Mouse (Mus musculus): ENCODE results near the gene Slc41a2. TPM values are rescaled to one million over a fixed set of nuclear protein-coding genes. Genes with fewer than 3 reads are reported as not detected.

Slc41a2 gene
- polyA plus RNA-seq, 1 experiment from 2014 or later, result 0.56 TPM

DNA sequence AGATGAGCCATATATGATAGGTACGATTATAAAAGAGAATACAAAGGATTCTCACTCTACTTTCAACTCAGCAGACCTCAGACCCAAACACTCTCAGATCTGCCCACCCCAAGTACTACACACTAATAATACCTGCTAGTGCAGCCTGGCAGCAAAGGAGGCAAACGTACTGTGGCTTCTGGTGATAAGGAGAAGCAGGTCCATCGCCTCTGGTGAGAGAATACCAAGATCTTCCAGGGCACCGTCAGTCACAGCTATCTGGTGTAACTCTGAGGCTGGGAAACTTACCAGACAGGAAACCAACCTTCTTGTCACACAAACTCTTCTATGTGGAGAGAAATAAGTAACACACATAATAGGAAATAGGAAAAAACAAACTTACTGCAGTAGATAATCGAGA is 24.6 kb downstream of the Slc41a2 start:
- WGBS, result 88% methylated on average over 5 of the region's 5 CpGs
- Histone ChIP-seq H3K4me1 (replicated peaks; ENCODE audit: control insufficient read depth, insufficient read depth, low read length) (no peaks in the 10 kb centered on the region), H3K4me2 (ENCODE audit: low read depth, low read length, severe bottlenecking) (no peak overlapping the region), H3K4me3 (ENCODE audit: low read depth, low read length) (no peak overlapping the region), H3K36me3 (ENCODE audit: control insufficient read depth, insufficient read depth, low read length) (no peaks in the 10 kb centered on the region), H3K27me3 (ENCODE audit: control insufficient read depth, insufficient read depth, low read length) (no peaks in the 10 kb centered on the region), H3K27ac (ENCODE audit: low read depth, low read length) (no peak overlapping the region), H3K9me3 (ENCODE audit: control insufficient read depth, low read length) (no peaks in the 10 kb centered on the region; the same call in 1 of the 2 replicates), H3K9ac (ENCODE audit: low read length) (no peak overlapping the region)
- ATAC-seq (replicated peaks; ENCODE audit: low FRiP score), result no peak
- no peak for DNase-seq (ENCODE audit: low spot score)

DNA sequence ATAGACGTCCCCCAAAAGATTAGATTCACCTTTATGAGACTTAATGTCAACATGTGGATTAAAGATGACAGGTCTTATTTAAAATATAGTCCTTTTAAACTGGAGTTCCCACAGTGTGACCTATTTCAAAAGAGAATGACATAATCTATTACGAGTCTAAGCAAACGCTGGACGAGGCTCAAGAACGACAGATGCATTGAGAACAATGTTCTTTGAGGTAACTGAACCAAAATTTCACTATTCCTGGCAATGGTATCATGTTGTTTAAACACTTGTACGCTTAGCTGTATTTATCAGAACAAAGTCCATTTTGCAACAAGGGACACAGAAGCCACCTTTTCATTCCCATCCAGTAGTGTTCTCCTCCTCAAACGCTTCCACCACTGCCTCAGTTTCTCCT is 27.3 kb downstream of the Slc41a2 start:
- no peak for ATAC-seq (replicated peaks; ENCODE audit: low FRiP score)
- no peak for DNase-seq (ENCODE audit: low spot score)
- Histone ChIP-seq H3K9me3 (ENCODE audit: control insufficient read depth, low read length) (no peaks in the 10 kb centered on the region; the same call in 1 of the 2 replicates), H3K36me3 (ENCODE audit: control insufficient read depth, insufficient read depth, low read length) (no peaks in the 10 kb centered on the region), H3K27me3 (ENCODE audit: control insufficient read depth, insufficient read depth, low read length) (no peaks in the 10 kb centered on the region), H3K4me3 (ENCODE audit: low read depth, low read length) (no peak overlapping the region), H3K4me2 (ENCODE audit: low read depth, low read length, severe bottlenecking) (no peak overlapping the region), H3K9ac (ENCODE audit: low read length) (no peak overlapping the region), H3K4me1 (replicated peaks; ENCODE audit: control insufficient read depth, insufficient read depth, low read length) (no peaks in the 10 kb centered on the region), H3K27ac (ENCODE audit: low read depth, low read length) (no peak overlapping the region)
- WGBS, result 94% methylated on average over 7 of the region's 7 CpGs

DNA sequence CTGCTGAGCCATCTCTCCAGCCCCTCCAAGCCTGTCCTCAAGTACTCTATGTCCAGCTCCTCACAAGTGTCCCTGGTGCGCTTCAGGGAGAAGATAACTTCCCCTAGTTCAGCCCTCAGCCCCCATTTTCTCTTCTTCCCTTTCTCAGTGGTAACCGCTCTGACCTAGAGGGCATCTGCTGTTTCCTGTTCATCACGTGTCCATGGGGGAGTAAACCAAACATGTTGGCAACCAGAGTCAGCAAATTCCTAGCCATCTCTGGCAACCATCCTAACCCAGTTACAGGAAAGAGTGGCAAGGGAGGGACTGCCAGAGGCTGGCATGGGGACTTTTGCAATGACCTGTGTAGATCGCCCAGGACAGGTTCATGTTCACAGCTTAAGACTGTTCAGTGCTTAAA is 36.0 kb downstream of the Slc41a2 start:
- H3K4me3 ChIP-seq (ENCODE audit: low read depth, low read length), result no peak overlapping the region
- DNase-seq (ENCODE audit: low spot score) (no peak), ATAC-seq (replicated peaks; ENCODE audit: low FRiP score) (no peak)
- 92% methylated on average over 4 of the region's 4 CpGs for WGBS
- H3K9me3 ChIP-seq (ENCODE audit: control insufficient read depth, low read length), result no peaks in the 10 kb centered on the region
- no peak overlapping the region for H3K9ac ChIP-seq (ENCODE audit: low read length)
- no peaks in the 10 kb centered on the region for H3K27me3 ChIP-seq (ENCODE audit: control insufficient read depth, insufficient read depth, low read length)
- H3K4me2 ChIP-seq (ENCODE audit: low read depth, low read length, severe bottlenecking), result no peak overlapping the region
- H3K27ac ChIP-seq (ENCODE audit: low read depth, low read length), result no peak overlapping the region
- H3K4me1 ChIP-seq (replicated peaks; ENCODE audit: control insufficient read depth, insufficient read depth, low read length), result no peaks in the 10 kb centered on the region
- H3K36me3 ChIP-seq (ENCODE audit: control insufficient read depth, insufficient read depth, low read length), result no peaks in the 10 kb centered on the region

DNA sequence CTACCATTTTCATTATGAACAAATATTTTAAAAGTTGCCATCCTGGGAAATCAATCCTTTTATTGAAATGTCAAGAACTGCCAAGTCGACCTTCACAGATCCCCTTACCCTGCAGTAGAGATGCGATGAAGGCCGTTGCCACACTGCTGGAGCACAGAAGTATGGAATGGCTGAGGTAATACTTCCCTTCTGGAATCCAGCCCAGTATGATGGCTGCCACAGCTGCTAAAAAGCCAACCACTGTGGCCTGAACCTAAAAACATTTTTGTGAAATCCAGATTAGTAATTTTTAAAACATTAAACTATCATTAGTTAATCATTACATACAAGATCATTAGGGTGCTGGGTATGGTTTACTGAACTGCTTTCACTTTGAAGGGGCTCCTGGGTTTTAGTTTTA is 36.6 kb downstream of the Slc41a2 start:
- Histone ChIP-seq H3K4me1 (replicated peaks; ENCODE audit: control insufficient read depth, insufficient read depth, low read length) (no peaks in the 10 kb centered on the region), H3K9ac (ENCODE audit: low read length) (no peak overlapping the region), H3K36me3 (ENCODE audit: control insufficient read depth, insufficient read depth, low read length) (no peaks in the 10 kb centered on the region), H3K4me2 (ENCODE audit: low read depth, low read length, severe bottlenecking) (no peak overlapping the region), H3K4me3 (ENCODE audit: low read depth, low read length) (no peak overlapping the region), H3K9me3 (ENCODE audit: control insufficient read depth, low read length) (no peaks in the 10 kb centered on the region), H3K27me3 (ENCODE audit: control insufficient read depth, insufficient read depth, low read length) (no peaks in the 10 kb centered on the region), H3K27ac (ENCODE audit: low read depth, low read length) (no peak overlapping the region)
- ATAC-seq (replicated peaks; ENCODE audit: low FRiP score) (no peak), DNase-seq (ENCODE audit: low spot score) (no peak)
- 87% methylated on average over 3 of the region's 3 CpGs for WGBS

DNA sequence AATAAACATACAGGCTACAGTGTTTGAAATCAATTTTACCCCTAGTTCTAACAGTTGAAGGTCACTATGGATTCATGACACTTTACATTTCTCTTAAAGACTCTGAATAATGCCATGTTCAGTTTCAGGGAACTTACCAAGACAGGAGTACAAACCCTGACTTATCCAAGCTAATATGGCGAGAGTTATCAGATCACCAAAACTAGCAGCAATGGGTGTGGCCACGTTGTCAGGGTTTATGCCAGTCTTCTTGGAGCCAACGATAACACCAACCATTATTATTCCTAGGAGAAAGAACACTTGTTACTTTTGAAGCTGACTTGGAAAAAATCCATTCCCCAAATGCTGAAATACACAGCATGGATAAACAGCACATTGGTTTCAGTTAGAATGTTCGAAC is 40.7 kb downstream of the Slc41a2 start:
- H3K9ac ChIP-seq (ENCODE audit: low read length), result no peak overlapping the region
- H3K27ac ChIP-seq (ENCODE audit: low read depth, low read length), result no peak overlapping the region
- no peak overlapping the region for H3K4me2 ChIP-seq (ENCODE audit: low read depth, low read length, severe bottlenecking)
- no peak for ATAC-seq (replicated peaks; ENCODE audit: low FRiP score)
- no peaks in the 10 kb centered on the region for H3K27me3 ChIP-seq (ENCODE audit: control insufficient read depth, insufficient read depth, low read length)
- no peak for DNase-seq (ENCODE audit: low spot score)
- no peaks in the 10 kb centered on the region for H3K9me3 ChIP-seq (ENCODE audit: control insufficient read depth, low read length)
- H3K36me3 ChIP-seq (ENCODE audit: control insufficient read depth, insufficient read depth, low read length), result no peaks in the 10 kb centered on the region
- no peaks in the 10 kb centered on the region for H3K4me1 ChIP-seq (replicated peaks; ENCODE audit: control insufficient read depth, insufficient read depth, low read length)
- WGBS, result 81% methylated on average over 4 of the region's 4 CpGs
- H3K4me3 ChIP-seq (ENCODE audit: low read depth, low read length), result no peak overlapping the region

DNA sequence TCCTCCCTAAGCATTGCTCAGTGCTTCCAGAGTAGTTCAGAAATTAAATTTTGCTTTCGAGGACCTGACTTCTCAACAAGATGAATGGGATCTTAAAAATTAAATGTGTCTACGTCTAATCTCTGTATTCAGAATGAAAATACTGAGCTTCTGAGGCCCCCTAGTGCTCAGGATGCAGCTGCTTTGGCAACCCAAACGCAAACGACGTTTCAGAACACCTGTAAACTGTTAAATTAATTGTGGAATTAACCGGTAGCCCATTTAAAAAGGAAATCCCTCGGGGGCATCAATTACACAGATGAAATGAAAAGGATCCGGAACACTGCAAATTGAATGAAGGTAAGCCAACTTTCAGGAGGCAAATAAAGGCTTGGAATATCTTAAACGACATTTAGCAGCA is 42.9 kb downstream of the Slc41a2 start:
- H3K4me1 ChIP-seq (replicated peaks; ENCODE audit: control insufficient read depth, insufficient read depth, low read length), result no peaks in the 10 kb centered on the region
- no peaks in the 10 kb centered on the region for H3K9me3 ChIP-seq (ENCODE audit: control insufficient read depth, low read length)
- H3K4me3 ChIP-seq (ENCODE audit: low read depth, low read length), result no peak overlapping the region
- H3K36me3 ChIP-seq (ENCODE audit: control insufficient read depth, insufficient read depth, low read length), result no peaks in the 10 kb centered on the region
- ATAC-seq (replicated peaks; ENCODE audit: low FRiP score), result no peak
- H3K9ac ChIP-seq (ENCODE audit: low read length), result no peak overlapping the region
- no peaks in the 10 kb centered on the region for H3K27me3 ChIP-seq (ENCODE audit: control insufficient read depth, insufficient read depth, low read length)
- 45% methylated on average over 9 of the region's 9 CpGs for WGBS
- no peak for DNase-seq (ENCODE audit: low spot score)
- H3K27ac ChIP-seq (ENCODE audit: low read depth, low read length), result no peak overlapping the region
- H3K4me2 ChIP-seq (ENCODE audit: low read depth, low read length, severe bottlenecking), result no peak overlapping the region

DNA sequence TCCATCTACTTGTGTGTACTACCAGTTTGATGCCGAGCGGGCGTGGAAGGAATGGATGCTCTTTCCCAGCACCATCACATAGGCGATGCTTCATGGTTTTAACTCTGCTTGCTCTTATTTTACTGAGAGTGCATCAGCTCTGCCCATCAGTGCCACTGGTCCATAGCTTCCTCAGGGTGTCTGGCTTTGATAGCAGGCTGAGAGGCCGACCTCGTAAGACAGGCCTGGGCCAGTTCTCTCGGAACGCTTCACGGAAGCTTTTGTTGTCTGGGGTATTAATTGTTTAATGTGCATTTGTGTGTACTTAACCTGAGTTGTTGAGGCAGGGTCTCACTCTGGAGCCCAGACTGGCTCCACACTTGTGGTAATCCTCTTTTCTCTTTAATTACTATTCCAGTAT is 44.3 kb downstream of the Slc41a2 start:
- WGBS, result 78% methylated on average over 9 of the region's 9 CpGs

DNA sequence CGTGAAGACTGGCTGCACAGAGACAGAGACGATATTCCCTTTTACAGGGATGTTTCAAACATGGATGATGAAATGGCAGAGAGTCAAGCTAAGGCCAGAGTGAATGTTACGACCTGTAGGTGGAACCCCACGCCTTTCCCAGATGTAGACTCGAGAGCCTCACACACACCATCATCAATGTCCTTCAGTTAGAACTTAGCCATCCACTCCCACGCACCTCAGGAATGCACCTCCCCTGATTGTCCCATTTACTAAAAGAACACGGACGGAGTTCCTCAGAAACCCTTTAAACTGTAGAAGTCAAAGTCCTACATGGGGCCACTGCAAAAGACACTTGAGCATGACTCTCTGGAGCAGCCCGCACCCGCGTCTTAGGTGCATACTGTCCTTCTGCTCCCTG is 46.0 kb downstream of the Slc41a2 start:
- Histone ChIP-seq H3K27me3 (ENCODE audit: control insufficient read depth, insufficient read depth, low read length) (no peaks in the 10 kb centered on the region), H3K4me1 (replicated peaks; ENCODE audit: control insufficient read depth, insufficient read depth, low read length) (no peaks in the 10 kb centered on the region), H3K4me3 (ENCODE audit: low read depth, low read length) (no peak overlapping the region), H3K27ac (ENCODE audit: low read depth, low read length) (no peak overlapping the region), H3K9ac (ENCODE audit: low read length) (no peak overlapping the region), H3K4me2 (ENCODE audit: low read depth, low read length, severe bottlenecking) (no peak overlapping the region), H3K36me3 (ENCODE audit: control insufficient read depth, insufficient read depth, low read length) (no peaks in the 10 kb centered on the region), H3K9me3 (ENCODE audit: control insufficient read depth, low read length) (no peaks in the 10 kb centered on the region)
- ATAC-seq (replicated peaks; ENCODE audit: low FRiP score) (no peak), DNase-seq (ENCODE audit: low spot score) (no peak)
- WGBS, result 90% methylated on average over 11 of the region's 11 CpGs

More for the DNA sequence above, 44.3 kb downstream of the Slc41a2 start:
- DNase-seq (ENCODE audit: low spot score), result no peak
- H3K27ac ChIP-seq (ENCODE audit: low read depth, low read length), result no peak overlapping the region
- ATAC-seq (replicated peaks; ENCODE audit: low FRiP score), result no peak
- H3K4me2 ChIP-seq (ENCODE audit: low read depth, low read length, severe bottlenecking), result no peak overlapping the region
- H3K36me3 ChIP-seq (ENCODE audit: control insufficient read depth, insufficient read depth, low read length), result no peaks in the 10 kb centered on the region
- H3K4me1 ChIP-seq (replicated peaks; ENCODE audit: control insufficient read depth, insufficient read depth, low read length), result no peaks in the 10 kb centered on the region
- H3K27me3 ChIP-seq (ENCODE audit: control insufficient read depth, insufficient read depth, low read length), result no peaks in the 10 kb centered on the region
- H3K9ac ChIP-seq (ENCODE audit: low read length), result no peak overlapping the region
- H3K4me3 ChIP-seq (ENCODE audit: low read depth, low read length), result no peak overlapping the region
- no peaks in the 10 kb centered on the region for H3K9me3 ChIP-seq (ENCODE audit: control insufficient read depth, low read length)

DNA sequence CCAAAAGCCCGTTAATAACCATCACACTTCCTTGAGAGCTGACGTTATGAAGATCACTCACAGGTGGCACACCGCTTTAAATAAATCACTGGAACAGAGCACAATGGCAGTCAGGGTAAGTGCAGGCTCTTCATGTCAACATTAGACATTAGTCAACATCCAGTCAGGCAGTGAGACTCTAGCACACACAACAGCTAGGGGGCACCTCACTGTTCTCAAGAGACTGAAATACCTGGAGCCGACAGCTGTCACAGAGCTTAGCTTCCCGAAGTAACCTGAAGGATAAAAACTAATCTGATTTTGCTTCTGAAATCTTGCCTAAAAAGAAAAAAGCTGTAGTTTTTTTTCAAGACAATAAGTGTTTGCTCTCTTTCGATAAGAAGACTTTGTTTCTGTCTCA is 49.9 kb downstream of the Slc41a2 start:
- ATAC-seq (replicated peaks; ENCODE audit: low FRiP score), result no peak
- Histone ChIP-seq H3K4me2 (ENCODE audit: low read depth, low read length, severe bottlenecking) (no peak overlapping the region), H3K4me3 (ENCODE audit: low read depth, low read length) (no peak overlapping the region), H3K4me1 (replicated peaks; ENCODE audit: control insufficient read depth, insufficient read depth, low read length) (no peaks in the 10 kb centered on the region), H3K27ac (ENCODE audit: low read depth, low read length) (no peak overlapping the region), H3K9ac (ENCODE audit: low read length) (no peak overlapping the region), H3K27me3 (ENCODE audit: control insufficient read depth, insufficient read depth, low read length) (no peaks in the 10 kb centered on the region), H3K36me3 (ENCODE audit: control insufficient read depth, insufficient read depth, low read length) (no peaks in the 10 kb centered on the region), H3K9me3 (ENCODE audit: control insufficient read depth, low read length) (no peaks in the 10 kb centered on the region)
- DNase-seq (ENCODE audit: low spot score), result no peak
- WGBS, result 77% methylated on average over 6 of the region's 6 CpGs
